Mouse (Mus musculus) intestine, embryonic 16.5 days (tissue): ENCODE results near the gene Sf1. TPM values are rescaled to one million over a fixed set of nuclear protein-coding genes. Genes with fewer than 3 reads are reported as not detected.

ENCODE experiments used
- ATAC-seq: fragments of 200-750 bp; cut with Nextera tagmentation; 2 replicates; pipeline ENCODE4 v1.8.0; 2017; ENCODE audit warnings: moderate TSS enrichment, moderate library complexity
- H3K27ac ChIP-seq: fragments of 300-500 bp; sonication (generic); 2 replicates; pipeline ENCODE4 v1.5.1; 2014; ENCODE audit warnings: mild to moderate bottlenecking, low read length
- H3K27me3 ChIP-seq: fragments of 300-500 bp; sonication (generic); replicated peaks from 2 replicates; pipeline ENCODE4 v1.6.1; 2014; ENCODE audit warnings: low read length, control low read depth, mixed read lengths; ENCODE audit not compliant: control insufficient read depth, insufficient read depth
- H3K36me3 ChIP-seq: fragments of 300-500 bp; sonication (generic); 2 replicates; pipeline ENCODE4 v1.6.1; 2014; ENCODE audit warnings: low read length, control low read depth; ENCODE audit not compliant: control insufficient read depth, insufficient read depth
- H3K4me1 ChIP-seq: fragments of 300-500 bp; sonication (generic); 2 replicates; pipeline ENCODE4 v1.6.1; 2014; ENCODE audit warnings: low read length, control low read depth, mixed read lengths; ENCODE audit not compliant: control insufficient read depth, insufficient read depth
- H3K4me2 ChIP-seq: fragments of 300-500 bp; sonication (generic); 2 replicates; pipeline ENCODE4 v1.6.1; 2014; ENCODE audit warnings: low read depth, low read length, control low read depth
- H3K4me3 ChIP-seq: fragments of 300-500 bp; sonication (generic); 2 replicates; pipeline ENCODE4 v1.5.1; 2014; ENCODE audit warnings: mild to moderate bottlenecking, low read length
- H3K9ac ChIP-seq: fragments of 300-500 bp; sonication (generic); 2 replicates; pipeline ENCODE4 v1.6.1; 2014; ENCODE audit warnings: low read depth, low read length
- H3K9me3 ChIP-seq: fragments of 300-500 bp; sonication (generic); 2 replicates; pipeline ENCODE4 v1.6.1; 2016; ENCODE audit warnings: low read length, control low read depth; ENCODE audit not compliant: control insufficient read depth
- WGBS: fragments of 180-500 bp; shearing (Covaris S2); extraction: QIAGEN DNeasy Blood & Tissue Kit; methylation state at CpG from one replicate; pipeline ENCODE4 v1.1.7; 2014; 5-methylcytosine and 5-hydroxymethylcytosine counted together
- microRNA-seq: library from miRNA; unstranded; fragments of <30 nt; microRNA quantifications from one replicate; pipeline ENCODE4, GENCODE M21; 2016
- polyA plus RNA-seq: library from polyadenylated mRNA; unstranded; fragments of >200 nt; fragmentation: Nextera tagmentation; extraction: Ambion mirVana; gene quantifications from 2 replicates; pipeline ENCODE4 v1.2.1, GENCODE M21; 2015

Sf1 gene
- polyA plus RNA-seq, 1 experiment from 2014 or later: 94.7 TPM

DNA sequence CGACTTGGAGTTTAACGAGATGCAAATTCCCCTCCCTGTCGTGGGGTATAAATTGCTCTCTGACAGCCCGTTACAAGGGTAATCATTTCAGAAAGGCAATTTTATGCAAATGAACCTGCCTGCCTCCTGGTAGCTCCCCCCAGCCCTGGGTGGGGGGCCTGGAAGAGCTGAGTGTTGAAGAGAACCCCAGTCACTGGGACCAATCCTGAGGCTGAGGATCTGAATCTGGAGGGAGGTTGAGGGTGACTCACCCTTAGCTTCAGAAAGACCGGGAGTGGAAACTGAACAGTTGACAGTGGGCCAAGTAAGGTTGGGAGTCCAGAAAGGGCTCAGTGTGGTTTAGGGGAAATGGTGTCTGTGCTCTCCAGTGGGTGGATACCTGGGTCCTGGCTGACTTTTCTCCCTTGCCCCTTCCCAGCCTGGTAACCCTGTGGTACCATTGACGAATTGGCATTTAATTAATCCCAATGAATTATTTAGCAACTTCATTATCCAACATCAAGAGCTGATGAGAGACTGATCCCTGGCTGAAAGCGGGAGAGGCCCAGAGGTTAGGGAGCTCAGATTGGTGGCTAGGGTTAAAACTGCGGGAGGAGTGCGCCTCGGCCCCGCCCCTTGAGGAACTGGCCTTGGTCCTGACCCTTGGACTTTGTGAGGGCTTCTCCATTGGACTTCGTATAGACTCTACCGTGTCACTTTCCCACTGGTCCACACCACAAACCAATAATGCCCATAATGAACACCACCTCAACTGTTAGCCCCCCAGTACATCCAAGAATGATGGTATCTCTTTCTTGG is 63.4 kb downstream of the Sf1 start:
- Histone ChIP-seq H3K9me3 (no peaks in the 10 kb centered on the region), H3K36me3 (no peaks in the 10 kb centered on the region), H3K4me1 (peaks cover 27% of the 10 kb centered on the region), H3K4me2 (no peak overlapping the region), H3K27me3 (peaks cover 60% of the 10 kb centered on the region), H3K27ac (no peak overlapping the region), H3K9ac (no peak overlapping the region), H3K4me3 (no peak overlapping the region)
- WGBS: 23% methylated on average over 13 of the region's 13 CpGs
- 0 out of 2 replicates have a peak, but pooled peaks have one; percentile 27 for ATAC-seq

Small RNA genes lying within 50 kb of the gene (microRNA-seq; reads per million reads assigned to microRNA genes)
- not detected for gene Mir6989

Other genes starting within 250 kb of the Sf1 start
- 33.4 and 35.7 TPM in 2 replicates for gene Sac3d1, start 245.0 kb upstream of the Sf1 start, polyA plus RNA-seq
- gene Snx15, start 235.4 kb upstream of the Sf1 start, polyA plus RNA-seq: 36.8 and 37.0 TPM in 2 replicates
- gene Batf2, start 222.7 kb upstream of the Sf1 start, polyA plus RNA-seq: 1.1 and 1.8 TPM in 2 replicates
- 102 and 103 TPM in 2 replicates for gene Arl2, start 222.1 kb upstream of the Sf1 start, polyA plus RNA-seq
- gene Majin, start 179.3 kb upstream of the Sf1 start, polyA plus RNA-seq: not detected in 2 replicates
- gene Gpha2, start 137.3 kb upstream of the Sf1 start, polyA plus RNA-seq: 0.23 and 0.65 TPM in 2 replicates
- 21.0 and 23.5 TPM in 2 replicates for gene Ppp2r5b, start 127.8 kb upstream of the Sf1 start, polyA plus RNA-seq
- 7.4 and 8.4 TPM in 2 replicates for gene Atg2a, start 122.0 kb upstream of the Sf1 start, polyA plus RNA-seq
- gene Ehd1, start 87.0 kb upstream of the Sf1 start, polyA plus RNA-seq: 135 and 158 TPM in 2 replicates
- 1.2 and 1.5 TPM in 2 replicates for gene Cdc42bpg, start 57.2 kb upstream of the Sf1 start, polyA plus RNA-seq
- 61.3 and 61.4 TPM in 2 replicates for gene Men1, start 28.7 kb upstream of the Sf1 start, polyA plus RNA-seq
- gene Map4k2, start 22.6 kb upstream of the Sf1 start, polyA plus RNA-seq: 7.9 and 10.0 TPM in 2 replicates
- 6.0 and 6.8 TPM in 2 replicates for gene Pygm, start 20.7 kb downstream of the Sf1 start, polyA plus RNA-seq
- gene Rasgrp2, start 35.6 kb downstream of the Sf1 start, polyA plus RNA-seq: 41.8 and 47.0 TPM in 2 replicates
- 0.73 and 0.97 TPM in 2 replicates for gene Nrxn2, start 55.0 kb downstream of the Sf1 start, polyA plus RNA-seq
- not detected in 2 replicates for gene Slc22a12, start 179.3 kb downstream of the Sf1 start, polyA plus RNA-seq